Mouse (Mus musculus) stomach, postnatal 0 days (tissue): Measurements from ENCODE around the gene Tmem74b. TPM values are rescaled to one million over a fixed set of nuclear protein-coding genes. Genes with fewer than 3 reads are reported as not detected.

Experiments
- ATAC-seq: fragments of 200-750 bp; cut with Nextera tagmentation; 2 replicates; pipeline ENCODE4 v1.8.0; 2017; ENCODE audit not compliant: low FRiP score, low TSS enrichment
- DNase-seq: peaks from one replicate; pipeline ENCODE4 v3.0.0-alpha.2; 2016; ENCODE audit warnings: low spot score
- H3K27ac ChIP-seq: fragments of 300-500 bp; sonication (generic); replicated peaks from 2 replicates; pipeline ENCODE4 v1.5.1; 2014; ENCODE audit warnings: mild to moderate bottlenecking, control low read depth
- H3K27me3 ChIP-seq: fragments of 300-500 bp; sonication (generic); 2 replicates; pipeline ENCODE4 v1.6.1; 2014; ENCODE audit warnings: low read length; ENCODE audit not compliant: control insufficient read depth, insufficient read depth
- H3K36me3 ChIP-seq: fragments of 300-500 bp; sonication (generic); 2 replicates; pipeline ENCODE4 v1.6.1; 2014; ENCODE audit warnings: low read length, mixed read lengths; ENCODE audit not compliant: control insufficient read depth, insufficient read depth
- H3K4me1 ChIP-seq: fragments of 300-500 bp; sonication (generic); replicated peaks from 2 replicates; pipeline ENCODE4 v1.6.1; 2014; ENCODE audit warnings: antibody characterized with exemption; ENCODE audit not compliant: control insufficient read depth, insufficient read depth
- H3K4me2 ChIP-seq: fragments of 300-500 bp; sonication (generic); replicated peaks from 2 replicates; pipeline ENCODE4 v1.6.1; 2014; ENCODE audit warnings: low read depth, mild to moderate bottlenecking, control low read depth, moderate library complexity
- H3K4me3 ChIP-seq: fragments of 300-500 bp; sonication (generic); 2 replicates; pipeline ENCODE4 v1.5.1; 2014; ENCODE audit warnings: low read depth, low read length, control low read depth
- H3K9ac ChIP-seq: fragments of 300-500 bp; sonication (generic); 2 replicates; pipeline ENCODE4 v1.6.1; 2014; ENCODE audit warnings: mild to moderate bottlenecking, low read length, control low read depth, mixed read lengths
- H3K9me3 ChIP-seq: fragments of 300-500 bp; sonication (generic); 2 replicates; pipeline ENCODE4 v1.6.1; 2016; ENCODE audit warnings: low read length; ENCODE audit not compliant: control insufficient read depth
- CTCF ChIP-seq: IDR thresholded peaks from 2 replicates; pipeline ENCODE4 v1.5.1; 2016; ENCODE audit warnings: antibody characterized with exemption, low read depth, mild to moderate bottlenecking, moderate library complexity
- EP300 ChIP-seq: optimal IDR thresholded peaks from 2 replicates; pipeline ENCODE3; 2016; ENCODE audit warnings: antibody characterized with exemption
- WGBS: fragments of 180-500 bp; shearing (Covaris S2); extraction: QIAGEN DNeasy Blood & Tissue Kit; methylation state at CpG from one replicate; pipeline ENCODE4 v1.1.7; 2014; 5-methylcytosine and 5-hydroxymethylcytosine counted together
- polyA plus RNA-seq: library from polyadenylated mRNA; unstranded; fragments of >200 nt; fragmentation: Nextera tagmentation; extraction: Ambion mirVana; gene quantifications from 2 replicates; pipeline ENCODE4 v1.2.1, GENCODE M21; 2015

Gene Tmem74b
- polyA plus RNA-seq, 1 experiment from 2014 or later: 0.40 TPM

- ATAC-seq (no peak), DNase-seq (no peak)
- WGBS: 46% methylated on average over 1 of the region's 1 CpGs
- Histone ChIP-seq H3K9me3 (no peaks in the 10 kb centered on the region), H3K4me1 (no peaks in the 10 kb centered on the region), H3K27me3 (no peaks in the 10 kb centered on the region), H3K4me2 (no peak overlapping the region), H3K4me3 (no peak overlapping the region), H3K9ac (no peak overlapping the region), H3K27ac (no peak overlapping the region), H3K36me3 (no peaks in the 10 kb centered on the region)
- TF ChIP-seq EP300: no peak
- no peak for TF ChIP-seq CTCF
Observed at GRCm38 (mm10) chr2:151758806-151759353, 57.1 kb downstream of the Tmem74b start.

Other genes with a start within 250 kb of the Tmem74b start
- gene 4921509C19Rik, start 225.9 kb upstream of the Tmem74b start, polyA plus RNA-seq: not detected in 2 replicates
- 118 and 120 TPM in 2 replicates for gene Nsfl1c, start 207.8 kb upstream of the Tmem74b start, polyA plus RNA-seq
- gene Fkbp1a, start 159.5 kb upstream of the Tmem74b start, polyA plus RNA-seq: 325 and 360 TPM in 2 replicates
- 156 and 169 TPM in 2 replicates for gene Sdcbp2, start 129.4 kb upstream of the Tmem74b start, polyA plus RNA-seq
- gene Snph, start 69.4 kb upstream of the Tmem74b start, polyA plus RNA-seq: 0.50 and 0.52 TPM in 2 replicates
- not detected in 2 replicates for gene Rad21l, start 33.5 kb upstream of the Tmem74b start, polyA plus RNA-seq
- 31.8 and 35.2 TPM in 2 replicates for gene Psmf1, start 42.2 kb downstream of the Tmem74b start, polyA plus RNA-seq
- 0.05 and 0.07 TPM in 2 replicates for gene Rspo4, start 140.9 kb downstream of the Tmem74b start, polyA plus RNA-seq
- 0.42 and 0.45 TPM in 2 replicates for gene Angpt4, start 209.2 kb downstream of the Tmem74b start, polyA plus RNA-seq